Mouse (Mus musculus) liver, embryonic 11.5 days (tissue): Measurements from ENCODE around the gene Ugt2b38. TPM values are rescaled to one million over a fixed set of nuclear protein-coding genes. Genes with fewer than 3 reads are reported as not detected.
"Not testable (repeated sequence)": the region's sequence is repeated elsewhere in the genome, so short reads cannot be mapped to it uniquely, and the experiment has no call there.

Experiments
- ATAC-seq: fragments of 200-750 bp; cut with Nextera tagmentation; replicated peaks from 2 replicates; pipeline ENCODE4 v1.8.0; 2017; ENCODE audit warnings: moderate number of reproducible peaks, mild to moderate bottlenecking, moderate TSS enrichment, moderate library complexity; ENCODE audit not compliant: low FRiP score
- DNase-seq: peaks from one replicate; pipeline ENCODE4 v3.0.0-alpha.2; 2017; ENCODE audit warnings: low spot score
- H3K27ac ChIP-seq: fragments of 300-500 bp; sonication (generic); 2 replicates; pipeline ENCODE4 v1.5.1; 2014; ENCODE audit warnings: mild to moderate bottlenecking, low read depth, low read length, control low read depth
- H3K27me3 ChIP-seq: fragments of 300-500 bp; sonication (generic); replicated peaks from 2 replicates; pipeline ENCODE4 v1.6.1; 2014; ENCODE audit warnings: low read length, mixed read lengths; ENCODE audit not compliant: control insufficient read depth, insufficient read depth
- H3K36me3 ChIP-seq: fragments of 300-500 bp; sonication (generic); 2 replicates; pipeline ENCODE4 v1.6.1; 2014; ENCODE audit warnings: mild to moderate bottlenecking, low read length, moderate library complexity, mixed read lengths; ENCODE audit not compliant: control insufficient read depth, insufficient read depth
- H3K4me1 ChIP-seq: fragments of 300-500 bp; sonication (generic); replicated peaks from 2 replicates; pipeline ENCODE4 v1.6.1; 2014; ENCODE audit warnings: low read length, mixed read lengths; ENCODE audit not compliant: control insufficient read depth, insufficient read depth
- H3K4me2 ChIP-seq: fragments of 300-500 bp; sonication (generic); 2 replicates; pipeline ENCODE4 v1.6.1; 2014; ENCODE audit warnings: mild to moderate bottlenecking, control low read depth, moderate library complexity
- H3K4me3 ChIP-seq: fragments of 300-500 bp; sonication (generic); 2 replicates; pipeline ENCODE4 v1.5.1; 2014; ENCODE audit warnings: low read depth, low read length, control low read depth
- H3K9ac ChIP-seq: fragments of 300-500 bp; sonication (generic); 2 replicates; pipeline ENCODE4 v1.6.1; 2014; ENCODE audit warnings: low read depth, low read length, control low read depth
- H3K9me3 ChIP-seq: fragments of 300-500 bp; sonication (generic); 2 replicates; pipeline ENCODE4 v1.6.1; 2016; ENCODE audit warnings: low read length, inconsistent platforms, mixed read lengths; ENCODE audit not compliant: control insufficient read depth
- WGBS: fragments of 180-500 bp; shearing (Covaris S2); extraction: QIAGEN DNeasy Blood & Tissue Kit; methylation state at CpG from one replicate; pipeline ENCODE4 v1.1.7; 2014; 5-methylcytosine and 5-hydroxymethylcytosine counted together
- polyA plus RNA-seq: library from polyadenylated mRNA; unstranded; fragments of >200 nt; fragmentation: Nextera tagmentation; extraction: Ambion mirVana; gene quantifications from 2 replicates; pipeline ENCODE4 v1.2.1, GENCODE M21; 2014

Ugt2b38 gene
- polyA plus RNA-seq, 1 experiment from 2014 or later = not detected

DNA sequence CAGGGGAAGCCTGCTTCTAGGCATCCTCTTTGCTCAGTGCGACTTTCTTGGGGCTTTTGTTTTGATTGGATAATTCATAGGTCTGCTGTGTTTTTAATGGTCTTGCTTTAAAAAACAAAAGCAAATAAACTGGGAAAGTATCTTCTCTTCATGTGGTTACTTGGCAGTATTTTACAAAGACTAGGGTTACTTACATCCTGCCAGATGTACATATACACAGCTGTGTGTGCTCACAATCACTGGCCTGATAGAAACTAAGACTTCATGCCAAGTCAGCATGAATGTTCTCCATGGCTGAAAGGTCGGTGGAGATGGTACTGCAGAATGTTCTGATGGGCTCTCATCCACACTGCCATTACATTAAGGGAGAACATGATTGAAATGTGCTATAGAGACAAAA lies 33.2 kb downstream of the Ugt2b38 start:
- H3K9me3 ChIP-seq = no peaks in the 10 kb centered on the region
- no peaks in the 10 kb centered on the region for H3K27me3 ChIP-seq
- DNase-seq (no peak), ATAC-seq (no peak)
- 84% methylated on average over 2 of the region's 2 CpGs for WGBS
- no peaks in the 10 kb centered on the region for H3K4me1 ChIP-seq
- no peak overlapping the region for H3K4me3 ChIP-seq
- no peak overlapping the region for H3K4me2 ChIP-seq
- no peaks in the 10 kb centered on the region for H3K36me3 ChIP-seq
- H3K27ac ChIP-seq = no peak overlapping the region
- H3K9ac ChIP-seq = no peak overlapping the region

DNA sequence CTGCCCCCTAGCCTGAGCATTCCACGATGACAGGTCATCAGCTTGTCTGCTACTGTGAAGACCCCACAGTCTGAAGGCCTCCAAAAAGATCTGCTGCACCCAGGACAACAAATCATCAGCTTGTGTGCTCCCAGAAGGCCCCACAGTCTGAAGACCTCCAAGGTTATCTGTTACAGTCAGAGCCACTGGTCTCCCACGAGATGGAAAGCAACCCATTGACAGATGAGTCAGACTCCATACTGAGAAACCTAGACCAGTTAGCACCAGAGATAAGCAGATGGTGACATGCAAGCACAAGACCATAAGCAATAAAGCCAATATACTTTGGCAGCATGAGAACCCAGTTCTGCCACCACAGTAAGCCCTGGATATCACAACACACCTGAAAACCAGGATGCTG lies 43.8 kb downstream of the Ugt2b38 start:
- peak; percentile 64; the same call in 1 of the 2 replicates for ATAC-seq
- Histone ChIP-seq H3K9ac (no peak overlapping the region), H3K27me3 (no peaks in the 10 kb centered on the region), H3K4me2 (no peak overlapping the region), H3K36me3 (no peaks in the 10 kb centered on the region), H3K9me3 (no peaks in the 10 kb centered on the region), H3K4me3 (no peak overlapping the region), H3K4me1 (no peaks in the 10 kb centered on the region), H3K27ac (no peak overlapping the region)
- no peak for DNase-seq
- WGBS = 55% methylated on average over 2 of the region's 2 CpGs

DNA sequence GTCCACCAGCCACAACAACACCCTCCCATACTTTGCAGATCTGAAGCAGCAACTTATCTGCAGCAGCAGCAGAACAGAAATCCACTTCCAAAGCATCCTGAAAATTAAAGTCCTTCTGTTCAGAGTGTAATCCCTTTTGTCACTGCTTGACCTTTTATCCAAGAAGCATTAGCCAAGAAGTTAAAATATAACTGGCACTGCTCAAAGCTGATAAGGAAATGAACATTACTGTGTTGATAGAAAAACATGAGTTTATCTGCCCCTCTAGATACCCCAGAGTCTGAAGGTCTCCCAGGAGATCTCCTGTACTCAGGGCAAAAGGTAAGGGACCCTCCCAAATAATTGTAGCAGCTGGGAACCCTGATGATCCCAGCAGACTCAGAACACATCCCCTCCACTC lies 44.2 kb downstream of the Ugt2b38 start:
- no peaks in the 10 kb centered on the region for H3K27me3 ChIP-seq
- H3K27ac ChIP-seq = no peak overlapping the region
- no peak overlapping the region for H3K4me2 ChIP-seq
- ATAC-seq = peak; percentile 41; the same call in 1 of the 2 replicates
- no peaks in the 10 kb centered on the region for H3K36me3 ChIP-seq
- no peaks in the 10 kb centered on the region for H3K9me3 ChIP-seq
- H3K4me1 ChIP-seq = no peaks in the 10 kb centered on the region
- DNase-seq = no peak
- H3K9ac ChIP-seq = no peak overlapping the region
- no peak overlapping the region for H3K4me3 ChIP-seq

DNA sequence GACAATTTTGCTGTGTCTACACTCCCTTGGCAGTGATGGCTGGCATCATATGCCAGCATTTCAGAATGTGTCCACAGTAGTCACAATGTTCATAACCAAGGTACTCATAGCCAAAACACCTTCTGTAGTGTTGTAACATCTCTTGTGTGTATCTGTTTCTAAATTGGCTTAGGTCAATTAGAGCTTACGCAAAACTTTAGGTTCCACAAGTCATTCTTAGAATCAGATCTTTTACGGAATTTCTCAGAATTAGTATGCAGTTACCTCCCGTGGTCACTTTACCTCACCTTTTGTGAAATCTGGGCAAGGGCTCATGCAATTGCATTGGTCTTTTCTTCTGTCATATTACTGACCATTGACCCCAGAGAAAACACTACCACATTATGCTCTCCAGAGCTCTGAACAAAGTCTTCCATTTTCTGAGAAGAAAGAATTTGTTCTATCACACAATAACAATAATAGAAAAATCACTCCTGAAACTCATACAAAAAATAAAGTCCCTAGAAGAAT lies 48.1 kb downstream of the Ugt2b38 start:
- no peaks in the 10 kb centered on the region for H3K9me3 ChIP-seq
- no peaks in the 10 kb centered on the region for H3K4me1 ChIP-seq
- no peaks in the 10 kb centered on the region for H3K36me3 ChIP-seq
- DNase-seq = no peak
- H3K27ac ChIP-seq = no peak overlapping the region
- WGBS = 79% methylated on average over 3 of the region's 3 CpGs
- no peak overlapping the region for H3K4me3 ChIP-seq
- no peak overlapping the region for H3K4me2 ChIP-seq
- ATAC-seq = no peak
- no peaks in the 10 kb centered on the region for H3K27me3 ChIP-seq
- H3K9ac ChIP-seq = no peak overlapping the region

DNA sequence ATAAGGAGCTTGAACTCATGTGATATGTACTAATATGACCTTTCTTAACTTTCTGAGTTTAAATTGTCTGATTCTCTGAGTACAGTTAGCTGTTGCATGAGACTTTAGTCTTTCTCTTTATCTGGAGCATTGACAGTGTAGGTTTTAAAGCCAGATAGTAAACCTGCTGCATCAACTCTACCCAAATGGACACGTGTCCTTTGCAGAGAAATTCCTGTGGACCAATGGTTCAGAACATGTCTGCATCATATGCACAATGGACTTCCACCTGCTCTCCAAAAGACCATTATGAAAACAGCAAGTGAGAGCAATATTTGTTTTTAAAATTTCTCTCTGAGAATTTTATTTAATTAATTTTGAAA lies 50.5 kb downstream of the Ugt2b38 start:
- H3K9me3 ChIP-seq = no peaks in the 10 kb centered on the region
- no peaks in the 10 kb centered on the region for H3K36me3 ChIP-seq
- H3K4me3 ChIP-seq = no peak overlapping the region
- ATAC-seq = no peak
- H3K27me3 ChIP-seq = no peaks in the 10 kb centered on the region
- H3K27ac ChIP-seq = peak overlapping the region; percentile 19; the same call in 1 of the 2 replicates
- no peaks in the 10 kb centered on the region for H3K4me1 ChIP-seq
- H3K4me2 ChIP-seq = no peak overlapping the region
- no peak overlapping the region for H3K9ac ChIP-seq
- DNase-seq = no peak
- WGBS = 72% methylated on average over 1 of the region's 1 CpGs

DNA sequence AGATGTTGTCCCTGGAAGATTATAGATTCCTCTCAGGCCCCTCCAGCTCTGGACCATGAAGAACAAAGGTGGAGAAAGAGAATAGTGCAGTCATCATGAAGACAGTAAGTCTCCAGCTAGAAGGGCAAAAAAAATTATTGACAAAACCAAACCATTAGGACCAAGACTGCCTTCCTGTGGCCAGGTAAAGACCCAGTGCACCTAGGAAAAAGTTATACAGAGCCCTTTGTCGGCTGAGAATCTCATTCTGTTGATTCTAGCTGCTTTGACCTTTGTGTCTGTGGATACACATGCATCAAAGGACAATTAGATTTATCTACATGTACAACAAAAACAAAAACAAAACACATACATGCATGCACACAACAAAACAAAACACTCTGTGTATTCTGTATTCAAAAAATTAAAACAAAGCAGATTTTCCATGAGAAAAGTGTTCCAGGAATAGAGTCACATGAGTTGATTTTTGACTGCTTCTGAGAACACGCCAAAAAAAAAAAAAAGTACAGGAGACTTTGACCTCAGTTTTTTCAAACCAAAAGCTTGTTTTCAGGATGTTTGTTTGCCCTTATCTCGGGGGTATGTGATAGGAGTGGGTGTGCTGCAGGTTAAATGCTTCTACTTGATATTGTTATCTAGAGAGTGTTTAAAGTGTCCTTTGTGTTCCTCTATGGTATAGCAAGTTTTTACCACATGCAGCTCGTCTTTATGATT lies 51.1 kb downstream of the Ugt2b38 start:
- H3K27me3 ChIP-seq, DNase-seq, H3K4me3 ChIP-seq, H3K4me1 ChIP-seq, H3K9me3 ChIP-seq, H3K27ac ChIP-seq, H3K36me3 ChIP-seq, H3K9ac ChIP-seq, H3K4me2 ChIP-seq, ATAC-seq: not testable (repeated sequence)
- 48% methylated on average over 4 of the region's 4 CpGs for WGBS

Other genes with a start within 250 kb of the Ugt2b38 start
- not detected in 2 replicates for gene Ugt2b37, start 169.4 kb downstream of the Ugt2b38 start, polyA plus RNA-seq
- gene Ugt2a3, start 87.0 kb downstream of the Ugt2b38 start, polyA plus RNA-seq = not detected in 2 replicates
- gene Ugt2a2, start 58.1 kb upstream of the Ugt2b38 start, polyA plus RNA-seq = not detected in 2 replicates
- gene Gm43638, start 62.6 kb upstream of the Ugt2b38 start, polyA plus RNA-seq = not detected in 2 replicates
- gene Ugt2a1, start 66.7 kb upstream of the Ugt2b38 start, polyA plus RNA-seq = not detected in 2 replicates
- 0.41 and 0.44 TPM in 2 replicates for gene Sult1b1, start 114.0 kb upstream of the Ugt2b38 start, polyA plus RNA-seq
- gene Sult1d1, start 144.8 kb upstream of the Ugt2b38 start, polyA plus RNA-seq = 0.96 and 1.2 TPM in 2 replicates
- not detected in 2 replicates for gene Sult1e1, start 167.4 kb upstream of the Ugt2b38 start, polyA plus RNA-seq
- not detected in 2 replicates for gene Csn1s1, start 242.0 kb upstream of the Ugt2b38 start, polyA plus RNA-seq